Mouse (Mus musculus): Measurements from ENCODE around the gene Atp6v0d1.
"Not testable (repeated sequence)": the region's sequence is repeated elsewhere in the genome, so short reads cannot be mapped to it uniquely, and the experiment has no call there.

Gene Atp6v0d1

GRCm38 (mm10) chr8:105565952-105566702 is at the start of gene Atp6v0d1:
Atp6v0d1 (minus strand) TSS chr8:105566047.
- peak; percentile 97 for DNase-seq (ENCODE audit: low spot score)

GRCm38 (mm10) chr8:105613830-105614511 is 48.1 kb upstream of the Atp6v0d1 start:
- DNase-seq (ENCODE audit: low spot score), result no peak

GRCm38 (mm10) chr8:105613037-105613436 is 47.2 kb upstream of the Atp6v0d1 start:
- DNase-seq (ENCODE audit: low spot score), result no peak

- no peak for DNase-seq (ENCODE audit: low spot score)
These were observed 46.0 kb upstream of the Atp6v0d1 start for GRCm38 (mm10) chr8:105611836-105612235.

- DNase-seq (ENCODE audit: low spot score), result no peak
These were observed 43.9 kb upstream of the Atp6v0d1 start for GRCm38 (mm10) chr8:105609771-105610170.

- DNase-seq (ENCODE audit: low spot score), result no peak
These were observed 43.5 kb upstream of the Atp6v0d1 start for GRCm38 (mm10) chr8:105609355-105609754.

GRCm38 (mm10) chr8:105607684-105608083 is 41.8 kb upstream of the Atp6v0d1 start:
- no peak for DNase-seq (ENCODE audit: low spot score)

- no peak for DNase-seq (ENCODE audit: low spot score)
These were observed 41.2 kb upstream of the Atp6v0d1 start for GRCm38 (mm10) chr8:105607062-105607461.

- peak; percentile 46 for DNase-seq (ENCODE audit: low spot score)
These were observed 40.6 kb upstream of the Atp6v0d1 start for GRCm38 (mm10) chr8:105606189-105607023.

- peak; percentile 49 for DNase-seq (ENCODE audit: low spot score)
These were observed 39.8 kb upstream of the Atp6v0d1 start for GRCm38 (mm10) chr8:105605491-105606188.

GRCm38 (mm10) chr8:105604804-105605381 is 39.0 kb upstream of the Atp6v0d1 start, which contains the start of gene Ripor1:
Ripor1 (plus strand) TSS chr8:105605255.
- peak; percentile 70 for DNase-seq (ENCODE audit: low spot score)

- not testable (repeated sequence) for DNase-seq (ENCODE audit: low spot score)
These were observed 36.7 kb upstream of the Atp6v0d1 start for GRCm38 (mm10) chr8:105602540-105602939.

GRCm38 (mm10) chr8:105601301-105601700 is 35.5 kb upstream of the Atp6v0d1 start:
- no peak for DNase-seq (ENCODE audit: low spot score)

GRCm38 (mm10) chr8:105598777-105599176 is 32.9 kb upstream of the Atp6v0d1 start:
- DNase-seq (ENCODE audit: low spot score), result no peak

- DNase-seq (ENCODE audit: low spot score), result peak; percentile 58
These were observed 30.7 kb upstream of the Atp6v0d1 start for GRCm38 (mm10) chr8:105596362-105597034.

GRCm38 (mm10) chr8:105594451-105595242 is 28.8 kb upstream of the Atp6v0d1 start:
- no peak for DNase-seq (ENCODE audit: low spot score)

GRCm38 (mm10) chr8:105593859-105594258 is 28.0 kb upstream of the Atp6v0d1 start:
- DNase-seq (ENCODE audit: low spot score), result no peak

GRCm38 (mm10) chr8:105592431-105592830 is 26.6 kb upstream of the Atp6v0d1 start:
- DNase-seq (ENCODE audit: low spot score), result no peak

GRCm38 (mm10) chr8:105579719-105580118 is 13.9 kb upstream of the Atp6v0d1 start:
- DNase-seq (ENCODE audit: low spot score), result no peak

- DNase-seq (ENCODE audit: low spot score), result no peak
These were observed 9.7 kb upstream of the Atp6v0d1 start for GRCm38 (mm10) chr8:105575538-105575937.

All from spleen, adult 12 weeks (tissue).